Mouse (Mus musculus) kidney, postnatal 25 days (tissue): ENCODE data around the gene Gm11007.
"Not testable (repeated sequence)": the region's sequence is repeated elsewhere in the genome, so short reads cannot be mapped to it uniquely, and the experiment has no call there.

ENCODE experiments used
- DNase-seq, 2 experiments: peaks; one replicate each; pipeline ENCODE4 v3.0.0; 2021; ENCODE audit warnings: mixed read lengths in 2 of 2

Gm11007 gene

GRCm38 (mm10) chr2:175643678-175644077 lies at the start of gene Gm11007:
Gene Gm11007 (plus strand): TSS chr2:175643978.
- DNase-seq, result not testable (repeated sequence)
